Mouse (Mus musculus) forebrain, embryonic 13.5 days (tissue): ENCODE data around the gene Foxp4. TPM values are rescaled to one million over a fixed set of nuclear protein-coding genes. Genes with fewer than 3 reads are reported as not detected.

Source experiments
- ATAC-seq: fragments of 200-750 bp; cut with Nextera tagmentation; 2 replicates; pipeline ENCODE4 v1.8.0; 2017
- H3K27ac ChIP-seq: fragments of 300-500 bp; sonication (generic); 2 replicates; pipeline ENCODE4 v1.5.1; 2015; ENCODE audit warnings: inconsistent platforms, mild to moderate bottlenecking, moderate library complexity
- H3K27me3 ChIP-seq: fragments of 300-500 bp; sonication (generic); 2 replicates; pipeline ENCODE4 v1.6.1; 2015; ENCODE audit warnings: mild to moderate bottlenecking, inconsistent platforms
- H3K36me3 ChIP-seq: fragments of 300-500 bp; sonication (generic); 2 replicates; pipeline ENCODE4 v1.6.1; 2015; ENCODE audit warnings: mild to moderate bottlenecking, inconsistent platforms; ENCODE audit not compliant: poor library complexity, severe bottlenecking
- H3K4me1 ChIP-seq: fragments of 300-500 bp; sonication (generic); 2 replicates; pipeline ENCODE4 v1.6.1; 2015; ENCODE audit warnings: inconsistent platforms
- H3K4me2 ChIP-seq: fragments of 300-500 bp; sonication (generic); 2 replicates; pipeline ENCODE4 v1.6.1; 2015; ENCODE audit warnings: inconsistent platforms, mild to moderate bottlenecking, moderate library complexity
- H3K4me3 ChIP-seq: fragments of 300-500 bp; sonication (generic); 2 replicates; pipeline ENCODE4 v1.5.1; 2015; ENCODE audit warnings: mild to moderate bottlenecking, inconsistent platforms
- H3K9ac ChIP-seq: fragments of 300-500 bp; sonication (generic); 2 replicates; pipeline ENCODE4 v1.6.1; 2015; ENCODE audit warnings: mild to moderate bottlenecking, inconsistent platforms
- H3K9me3 ChIP-seq: fragments of 300-500 bp; sonication (generic); replicated peaks from 2 replicates; pipeline ENCODE4 v1.6.1; 2016; ENCODE audit warnings: inconsistent platforms
- WGBS: fragments of 180-500 bp; shearing (Covaris S2); methylation state at CpG from one replicate; pipeline ENCODE4 v1.1.7; 2015; 5-methylcytosine and 5-hydroxymethylcytosine counted together
- polyA plus RNA-seq: library from polyadenylated mRNA; unstranded; fragments of >200 nt; fragmentation: Nextera tagmentation; extraction: Ambion mirVana; gene quantifications from 2 replicates; pipeline ENCODE4 v1.2.1, GENCODE M21; 2015

Gene Foxp4
- polyA plus RNA-seq, 1 experiment from 2014 or later: 15.6 TPM

GRCm38 (mm10) chr17:47841931-47842623 is 82.4 kb downstream of the Foxp4 start:
- Histone ChIP-seq H3K36me3 (no peaks in the 10 kb centered on the region), H3K4me3 (no peak overlapping the region), H3K4me2 (no peak overlapping the region), H3K4me1 (no peaks in the 10 kb centered on the region; the same call in 1 of the 2 replicates), H3K9me3 (no peaks in the 10 kb centered on the region; the same call in 1 of the 2 replicates), H3K9ac (no peak overlapping the region), H3K27me3 (0 out of 2 replicates have a peak, but pooled peaks cover 12% of the 10 kb centered on the region), H3K27ac (no peak overlapping the region)
- no peak for ATAC-seq
- WGBS: 83% methylated on average over 19 of the region's 19 CpGs

GRCm38 (mm10) chr17:47841521-47841920 is 82.9 kb downstream of the Foxp4 start:
- H3K4me3 ChIP-seq: no peak overlapping the region
- H3K9me3 ChIP-seq: no peaks in the 10 kb centered on the region; the same call in 1 of the 2 replicates
- H3K4me1 ChIP-seq: no peaks in the 10 kb centered on the region; the same call in 1 of the 2 replicates
- ATAC-seq: no peak
- no peaks in the 10 kb centered on the region for H3K36me3 ChIP-seq
- peaks cover 16% of the 10 kb centered on the region for H3K27me3 ChIP-seq
- WGBS: 86% methylated on average over 8 of the region's 8 CpGs
- no peak overlapping the region for H3K27ac ChIP-seq
- no peak overlapping the region for H3K4me2 ChIP-seq
- no peak overlapping the region for H3K9ac ChIP-seq

DNA sequence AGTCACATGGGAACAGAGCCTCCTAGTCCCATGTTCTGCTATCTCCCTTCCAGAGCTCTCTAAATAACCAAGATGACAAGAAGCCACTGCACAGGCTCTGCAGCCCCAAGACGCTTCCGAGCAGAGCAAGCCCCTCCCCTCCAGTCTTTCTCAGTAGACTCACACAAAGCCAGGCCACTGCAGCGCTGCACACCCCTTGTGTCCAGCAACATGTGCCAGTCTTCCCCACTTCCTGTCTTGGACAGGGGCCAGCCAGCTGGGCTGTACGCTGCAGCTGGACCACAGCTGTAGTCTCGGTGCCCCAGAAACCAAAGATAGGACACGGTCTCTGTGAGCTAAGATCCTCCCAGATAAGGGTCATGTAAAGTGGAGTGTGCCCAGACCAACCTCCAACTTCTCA is 86.6 kb downstream of the Foxp4 start:
- peaks cover 16% of the 10 kb centered on the region for H3K4me1 ChIP-seq
- no peaks in the 10 kb centered on the region for H3K9me3 ChIP-seq
- ATAC-seq: no peak
- no peak overlapping the region for H3K4me3 ChIP-seq
- H3K27ac ChIP-seq: no peak overlapping the region
- H3K4me2 ChIP-seq: no peak overlapping the region
- no peak overlapping the region for H3K9ac ChIP-seq
- H3K27me3 ChIP-seq: peaks cover 51% of the 10 kb centered on the region
- H3K36me3 ChIP-seq: no peaks in the 10 kb centered on the region
- WGBS: 53% methylated on average over 6 of the region's 6 CpGs

DNA sequence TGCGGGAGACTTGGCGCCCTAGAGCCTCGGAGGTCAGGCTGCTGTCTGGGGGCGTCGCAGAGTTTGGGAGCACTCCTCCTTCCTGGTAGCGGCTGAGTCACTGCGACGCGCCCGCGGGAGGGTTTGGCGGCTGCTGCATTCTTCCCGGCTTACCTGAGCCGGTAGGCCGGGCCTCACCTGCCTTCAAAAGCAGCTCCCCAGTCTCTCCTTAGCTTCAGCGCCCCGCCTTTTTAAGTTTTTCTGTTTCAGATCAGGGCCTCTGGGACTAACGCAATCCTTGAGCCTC is 90.0 kb downstream of the Foxp4 start, which contains the start of gene Mdfi:
Mdfi (minus strand) TSS at position 210 of the 286 bp plus-strand sequence.
- 5% methylated on average over 12 of the region's 18 CpGs for WGBS
- H3K36me3 ChIP-seq: no peaks in the 10 kb centered on the region
- H3K9ac ChIP-seq: 0 out of 2 replicates have a peak within 1 kb of the TSS, but pooled peaks have one; percentile 69
- peaks cover 77% of the 10 kb centered on the region for H3K27me3 ChIP-seq
- H3K4me1 ChIP-seq: peaks cover 38% of the 10 kb centered on the region
- H3K9me3 ChIP-seq: no peaks in the 10 kb centered on the region
- no peak for ATAC-seq
- H3K4me2 ChIP-seq: peak within 1 kb of the TSS; percentile 97
- no peak within 1 kb of the TSS for H3K27ac ChIP-seq
- H3K4me3 ChIP-seq: peak within 1 kb of the TSS; percentile 58

DNA sequence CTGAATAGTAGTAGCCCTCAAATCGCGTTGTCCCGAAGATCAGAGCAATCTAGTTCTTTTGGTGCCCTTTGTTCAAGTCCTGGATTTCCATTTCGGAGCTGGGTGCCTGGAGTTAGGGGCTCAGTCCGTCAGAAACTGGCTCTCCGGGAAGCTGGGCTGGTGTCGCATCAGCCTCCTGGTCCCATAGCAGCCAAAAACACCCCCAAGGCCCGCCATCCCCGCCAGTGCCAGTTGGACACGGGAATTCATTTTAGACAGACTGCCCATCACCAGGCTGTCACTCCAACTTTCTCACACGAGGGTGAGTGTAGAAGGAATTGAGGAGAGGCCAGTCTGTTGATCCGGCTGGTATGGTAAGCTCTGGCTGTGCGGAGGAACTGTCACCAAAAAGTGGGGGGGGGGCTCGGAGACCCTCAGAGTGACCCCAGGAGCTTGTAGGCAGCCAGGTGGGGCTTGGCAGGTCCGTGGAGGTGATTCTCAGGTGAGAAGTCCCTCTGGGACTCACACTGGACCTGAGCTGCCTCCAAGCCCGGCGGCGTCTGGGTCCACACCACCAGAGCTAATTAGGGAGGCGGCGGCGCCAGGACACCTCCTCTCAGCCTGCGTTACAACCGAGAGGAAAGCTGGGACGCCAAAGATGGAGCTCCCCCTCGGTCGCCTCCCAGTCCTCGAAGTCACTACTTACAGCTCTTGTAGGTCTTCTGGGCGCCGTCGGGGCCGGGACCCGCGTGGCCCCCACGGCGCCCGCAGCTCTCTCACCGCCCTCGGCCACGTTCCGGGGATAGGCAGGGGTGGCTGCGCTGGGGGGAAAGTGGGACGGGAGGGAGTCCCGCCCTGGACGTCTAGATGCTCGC is 90.6 kb downstream of the Foxp4 start:
- WGBS: 2% methylated on average over 45 of the region's 45 CpGs
- H3K36me3 ChIP-seq: no peaks in the 10 kb centered on the region
- 0 out of 2 replicates have a peak overlapping the region, but pooled peaks have one; percentile 69 for H3K9ac ChIP-seq
- H3K4me1 ChIP-seq: peaks cover 38% of the 10 kb centered on the region
- H3K4me3 ChIP-seq: peak overlapping the region; percentile 58
- no peak overlapping the region for H3K27ac ChIP-seq
- ATAC-seq: 0 out of 2 replicates have a peak, but pooled peaks have one; percentile 6
- peak overlapping the region; percentile 97 for H3K4me2 ChIP-seq
- H3K27me3 ChIP-seq: peaks cover 77% of the 10 kb centered on the region
- H3K9me3 ChIP-seq: no peaks in the 10 kb centered on the region

DNA sequence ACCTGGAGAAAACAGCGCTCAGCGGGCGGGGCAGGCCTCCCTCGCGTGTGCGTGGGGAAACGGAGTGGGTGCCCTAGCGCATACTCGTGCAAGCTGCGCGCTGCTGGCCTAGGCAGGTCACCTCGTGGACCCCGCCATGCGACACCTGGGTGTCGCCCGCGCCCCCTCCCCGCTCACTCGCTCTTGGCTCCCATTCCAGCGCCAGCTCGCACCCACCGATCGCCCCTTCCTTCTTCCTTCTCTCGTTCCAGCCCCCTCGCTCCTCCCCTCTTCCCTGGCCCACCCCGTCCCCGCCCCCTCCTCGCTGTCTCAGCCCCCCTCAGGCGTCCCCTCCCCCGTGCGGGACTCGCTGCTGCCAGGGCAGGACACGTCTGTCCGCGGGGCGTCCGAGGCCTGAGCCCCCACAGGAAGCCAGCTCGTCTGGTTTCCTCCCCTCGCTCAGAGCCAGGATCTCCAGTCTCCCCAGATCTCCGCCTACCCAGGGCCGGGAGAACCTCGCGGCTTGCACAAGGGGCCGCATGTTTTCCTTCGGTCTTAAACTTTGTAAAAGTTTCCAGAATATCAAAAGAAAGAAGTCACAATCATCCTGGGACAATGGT is 91.3 kb downstream of the Foxp4 start:
- H3K4me3 ChIP-seq: peak overlapping the region; percentile 58
- peak overlapping the region; percentile 69 for H3K9ac ChIP-seq
- peak overlapping the region; percentile 97 for H3K4me2 ChIP-seq
- no peaks in the 10 kb centered on the region for H3K36me3 ChIP-seq
- H3K27me3 ChIP-seq: peaks cover 73% of the 10 kb centered on the region
- peaks cover 38% of the 10 kb centered on the region for H3K4me1 ChIP-seq
- ATAC-seq: peak; percentile 73
- no peak overlapping the region for H3K27ac ChIP-seq
- H3K9me3 ChIP-seq: no peaks in the 10 kb centered on the region
- 2% methylated on average over 32 of the region's 45 CpGs for WGBS

DNA sequence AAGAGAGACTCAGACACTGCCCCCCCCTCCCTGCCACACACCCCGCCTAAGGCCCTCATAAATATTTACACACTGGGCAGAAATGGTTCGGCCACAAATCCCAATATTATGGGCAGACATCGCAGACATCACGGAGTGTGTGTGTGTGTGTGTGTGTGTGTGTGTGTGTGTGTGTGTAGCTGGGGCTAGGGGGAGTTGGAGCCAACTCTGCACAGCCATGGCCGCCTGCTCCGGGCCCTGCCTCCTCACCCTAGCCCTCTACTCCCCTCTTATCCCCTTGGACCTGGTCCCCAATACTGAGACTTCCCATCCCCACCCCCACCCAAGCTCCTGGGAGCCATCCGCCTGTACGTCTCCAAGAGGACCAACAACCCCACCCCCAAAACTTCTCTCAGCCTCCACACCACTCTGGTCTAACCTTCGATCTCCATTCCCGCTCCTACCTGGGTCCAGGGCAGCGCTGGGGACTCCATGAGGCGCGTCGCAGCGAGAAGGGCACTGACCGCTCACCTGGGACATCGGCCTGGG is 91.9 kb downstream of the Foxp4 start:
- Histone ChIP-seq H3K9ac (peak overlapping the region; percentile 69), H3K4me3 (peak overlapping the region; percentile 58), H3K9me3 (no peaks in the 10 kb centered on the region), H3K36me3 (no peaks in the 10 kb centered on the region), H3K4me1 (peaks cover 38% of the 10 kb centered on the region), H3K4me2 (peak overlapping the region; percentile 97), H3K27me3 (peaks cover 68% of the 10 kb centered on the region), H3K27ac (no peak overlapping the region)
- peak; percentile 48 for ATAC-seq
- WGBS: 5% methylated on average over 17 of the region's 17 CpGs

- ATAC-seq: no peak
- H3K4me1 ChIP-seq: peaks cover 38% of the 10 kb centered on the region
- H3K27me3 ChIP-seq: peaks cover 63% of the 10 kb centered on the region
- H3K4me2 ChIP-seq: peak overlapping the region; percentile 97
- 48% methylated on average over 5 of the region's 5 CpGs for WGBS
- no peak overlapping the region for H3K27ac ChIP-seq
- no peaks in the 10 kb centered on the region for H3K36me3 ChIP-seq
- H3K9ac ChIP-seq: no peak overlapping the region
- H3K4me3 ChIP-seq: no peak overlapping the region
- no peaks in the 10 kb centered on the region; the same call in 1 of the 2 replicates for H3K9me3 ChIP-seq
Observed at GRCm38 (mm10) chr17:47831772-47832171, 92.7 kb downstream of the Foxp4 start.

- Histone ChIP-seq H3K9me3 (no peaks in the 10 kb centered on the region; the same call in 1 of the 2 replicates), H3K4me3 (no peak overlapping the region), H3K27ac (no peak overlapping the region), H3K4me2 (peak overlapping the region; percentile 97; the same call in 1 of the 2 replicates), H3K9ac (no peak overlapping the region; the same call in 1 of the 2 replicates), H3K4me1 (peaks cover 38% of the 10 kb centered on the region), H3K27me3 (peaks cover 59% of the 10 kb centered on the region), H3K36me3 (no peaks in the 10 kb centered on the region)
- ATAC-seq: no peak
- WGBS: 3% methylated on average over 9 of the region's 9 CpGs
Observed at GRCm38 (mm10) chr17:47831161-47831560, 93.3 kb downstream of the Foxp4 start.

- H3K9ac ChIP-seq: no peak overlapping the region
- no peak overlapping the region for H3K4me2 ChIP-seq
- H3K36me3 ChIP-seq: no peaks in the 10 kb centered on the region
- WGBS: 76% methylated on average over 8 of the region's 8 CpGs
- H3K9me3 ChIP-seq: no peaks in the 10 kb centered on the region
- no peaks in the 10 kb centered on the region for H3K27me3 ChIP-seq
- no peak overlapping the region for H3K4me3 ChIP-seq
- H3K4me1 ChIP-seq: peaks cover 6% of the 10 kb centered on the region; the same call in 1 of the 2 replicates
- H3K27ac ChIP-seq: no peak overlapping the region
- no peak for ATAC-seq
Observed at GRCm38 (mm10) chr17:47821339-47821738, 103.1 kb downstream of the Foxp4 start.

DNA sequence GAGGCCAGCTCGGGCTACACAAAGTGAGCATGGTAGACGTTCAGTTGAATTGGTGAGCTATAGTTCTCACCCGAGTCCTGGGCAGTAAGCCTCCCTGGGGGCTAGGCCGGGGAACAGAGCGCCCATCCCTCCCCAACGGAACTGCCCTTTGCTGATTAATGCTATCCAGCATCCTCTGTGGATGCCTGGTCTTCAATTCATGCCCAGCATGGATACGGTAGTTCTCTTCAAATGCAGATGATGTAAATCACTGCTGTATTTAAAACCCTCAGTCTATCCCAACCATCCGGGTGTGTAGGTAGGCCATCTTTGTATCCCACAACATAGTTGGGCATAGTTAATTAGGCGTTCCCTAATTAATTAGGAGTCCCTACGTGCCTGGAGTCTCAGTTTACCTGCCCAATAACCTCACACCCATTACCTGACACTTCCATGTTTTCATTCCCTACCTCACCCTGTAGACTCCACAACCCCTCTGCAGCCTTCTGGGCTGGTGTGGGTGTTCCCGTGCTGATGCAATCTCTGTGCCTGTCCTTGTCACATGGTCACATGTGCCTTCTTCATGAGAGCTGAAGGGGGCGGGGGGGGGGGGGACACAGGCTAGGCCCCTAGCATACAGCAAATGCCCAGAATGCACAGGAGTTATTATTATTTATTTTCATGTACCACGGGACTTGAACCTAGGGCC is 106.3 kb downstream of the Foxp4 start:
- Histone ChIP-seq H3K4me2 (no peak overlapping the region), H3K4me3 (no peak overlapping the region), H3K4me1 (peaks cover 24% of the 10 kb centered on the region), H3K36me3 (no peaks in the 10 kb centered on the region), H3K9ac (no peak overlapping the region), H3K27ac (no peak overlapping the region), H3K27me3 (peaks cover 4% of the 10 kb centered on the region; the same call in 1 of the 2 replicates), H3K9me3 (no peaks in the 10 kb centered on the region)
- no peak for ATAC-seq
- 75% methylated on average over 13 of the region's 13 CpGs for WGBS
